In genomic region chr14:43319516-43319915, GRCm38 (mm10) we compare ENCODE assay signal across 12 mouse cellular contexts. TPM values are rescaled to one million over a fixed set of nuclear protein-coding genes. Genes with fewer than 3 reads are reported as not detected.
DNase-seq lines count a peak whose midpoint lies in the region; ATAC-seq lines count a peak whose summit lies in the region.
"Not testable (repeated sequence)": the region's sequence is repeated elsewhere in the genome, so short reads cannot be mapped to it uniquely, and the experiment has no call there.
"Had no signal": no experiment of that assay in that cellular context is flagged by ENCODE, and none has a peak within 500 bp of the region (broad histone marks: within the 10 kb centered on the region; RNA-seq: fewer than 3 reads in every experiment).

No protein-coding gene starts in this region.

- H3K9me3 ChIP-seq in heart, embryonic 10.5 days; midbrain, embryonic 11.5 days (ENCODE audit: control insufficient read depth, low read length): not testable (repeated sequence)

- not testable (repeated sequence) for H3K4me3 ChIP-seq in heart, embryonic 10.5 days; midbrain, embryonic 11.5 days (ENCODE audit: low read depth, low read length)

- not testable (repeated sequence) for H3K4me2 ChIP-seq in midbrain, embryonic 11.5 days

- not testable (repeated sequence) for H3K9ac ChIP-seq in midbrain, embryonic 11.5 days (ENCODE audit: low read length)

- not testable (repeated sequence) for H3K27ac ChIP-seq in heart, embryonic 10.5 days; midbrain, embryonic 11.5 days (ENCODE audit: low read depth, low read length)

- H3K4me1 ChIP-seq in heart, embryonic 10.5 days; midbrain, embryonic 11.5 days (ENCODE audit: control insufficient read depth, insufficient read depth, low read length): not testable (repeated sequence)

- H3K27me3 ChIP-seq in heart, embryonic 10.5 days (ENCODE audit: insufficient read depth, poor library complexity, severe bottlenecking); midbrain, embryonic 11.5 days (ENCODE audit: control insufficient read depth, insufficient read depth, low read length): not testable (repeated sequence)

- not testable (repeated sequence) for ATAC-seq in midbrain, embryonic 11.5 days (ENCODE audit: low FRiP score)

- peak; percentile 0 for DNase-seq in CD4-positive, CD25-positive, alpha-beta regulatory T cell, adult 2 months (ENCODE audit: low read depth, low spot score)
- peak; percentile 52 for DNase-seq in heart, adult 11 months
- peak; percentile 51 for DNase-seq in heart, embryonic 10.5 days (ENCODE audit: low spot score)
- DNase-seq in midbrain, embryonic 11.5 days (ENCODE audit: low spot score, missing footprints) = peak; percentile 12

- H3K36me3 ChIP-seq in heart, embryonic 10.5 days; midbrain, embryonic 11.5 days (ENCODE audit: control insufficient read depth, insufficient read depth, low read length): not testable (repeated sequence)

RNA-seq across cellular contexts. Expression of gene Gm8127, which starts 25.9 kb away (rescaled TPM):
- polyA plus RNA-seq in heart, embryonic 10.5 days (2016; fragmentation: Nextera tagmentation; extraction: Ambion mirVana) = not detected in 2 replicates
- not detected in 2 replicates for polyA plus RNA-seq in midbrain, embryonic 11.5 days (2014; fragmentation: Nextera tagmentation; extraction: Ambion mirVana)
- polyA plus RNA-seq: activated CD4-positive, CD25-positive, alpha-beta regulatory T cell, adult 4 months; adrenal gland, adult 2 months; brain, embryonic 14.5 days; C2C12; CD4-positive, CD25-positive, alpha-beta regulatory T cell, adult 4 months; cerebellum, adult 2 months; G1E; Patski had no signal

RNA-seq across cellular contexts. Expression of gene 1700001F09Rik, which starts 28.1 kb away (rescaled TPM):
- not detected in 2 replicates for polyA plus RNA-seq in heart, embryonic 10.5 days (2016; fragmentation: Nextera tagmentation; extraction: Ambion mirVana)
- not detected in 2 replicates for polyA plus RNA-seq in midbrain, embryonic 11.5 days (2014; fragmentation: Nextera tagmentation; extraction: Ambion mirVana)
- polyA plus RNA-seq: activated CD4-positive, CD25-positive, alpha-beta regulatory T cell, adult 4 months; adrenal gland, adult 2 months; C2C12; CD4-positive, CD25-positive, alpha-beta regulatory T cell, adult 4 months; cerebellum, adult 2 months; G1E had no signal

RNA-seq across cellular contexts. Expression of gene Gm9732, which starts 44.7 kb away (rescaled TPM):
- not detected in 2 replicates for polyA plus RNA-seq in heart, embryonic 10.5 days (2016; fragmentation: Nextera tagmentation; extraction: Ambion mirVana)
- not detected in 2 replicates for polyA plus RNA-seq in midbrain, embryonic 11.5 days (2014; fragmentation: Nextera tagmentation; extraction: Ambion mirVana)
- polyA plus RNA-seq: adrenal gland, adult 2 months; brain, embryonic 14.5 days had no signal

Comparison
In these comparisons a context has a peak if more than half of its experiments do, and no peak if none do; other contexts are left out.
1. DNase-seq: peak in every context shown above with its lines; median percentile 52 in heart, adult 11 months; 51 in heart, embryonic 10.5 days; 12 in midbrain, embryonic 11.5 days; 0 in CD4-positive, CD25-positive, alpha-beta regulatory T cell, adult 2 months.